In genomic region chr12:116460379-116461065, GRCm38 (mm10) we compare ENCODE assay signal across 20 mouse cellular contexts. TPM values are rescaled to one million over a fixed set of nuclear protein-coding genes. Genes with fewer than 3 reads are reported as not detected.
DNase-seq lines count a peak whose midpoint lies in the region; ATAC-seq and TF ChIP-seq lines count a peak whose summit lies in the region.
"Had no signal": no experiment of that assay in that cellular context is flagged by ENCODE, and none has a peak within 500 bp of the region (broad histone marks: within the 10 kb centered on the region; RNA-seq: fewer than 3 reads in every experiment).

No protein-coding gene starts in this region.

- H3K27me3 ChIP-seq in kidney, embryonic 15.5 days, result no peaks in the 10 kb centered on the region
- H3K27me3 ChIP-seq: limb, embryonic 15.5 days had no signal

- H3K4me2 ChIP-seq in kidney, embryonic 15.5 days, result no peak overlapping the region
- H3K4me2 ChIP-seq: heart, embryonic 11.5 days; limb, embryonic 15.5 days; midbrain, embryonic 11.5 days had no signal

- no peak overlapping the region for H3K9ac ChIP-seq in kidney, embryonic 15.5 days
- H3K9ac ChIP-seq: limb, embryonic 15.5 days had no signal

- H3K4me1 ChIP-seq in bone marrow macrophage, adult 2 months (ENCODE audit: control insufficient read depth, insufficient read depth, low read length), result peaks cover 19% of the 10 kb centered on the region
- no peaks in the 10 kb centered on the region for H3K4me1 ChIP-seq in kidney, embryonic 15.5 days
- H3K4me1 ChIP-seq: hindbrain, embryonic 10.5 days; limb, embryonic 15.5 days had no signal

- DNase-seq in frontal cortex, adult 2 months (ENCODE audit: extremely low spot score in 1 of 2, low spot score in 1 of 2), result no peak
- peak; percentile 47 for DNase-seq in Muller cell, postnatal 12 days (ENCODE audit: inconsistent ontology term)
- no peak for DNase-seq in urinary bladder, postnatal 25 days (ENCODE audit: low spot score)
- DNase-seq: B cell, adult 2 months; cerebellum, adult 11-12 months; cerebellum, postnatal 10 days; layer of hippocampus, adult 9-11 months had no signal

- H3K27ac ChIP-seq in bone marrow macrophage, adult 2 months (ENCODE audit: insufficient read depth, low read depth, low read length), result peak overlapping the region; percentile 41
- no peak overlapping the region for H3K27ac ChIP-seq in kidney, embryonic 15.5 days
- H3K27ac ChIP-seq: hindbrain, embryonic 10.5 days; hindbrain, postnatal 0 days; limb, embryonic 15.5 days had no signal

- TF ChIP-seq CTCF in bone marrow macrophage, adult 2 months (IDR thresholded peaks at IDR 0.05; ENCODE audit: low read depth, low read length), result no peak

- ATAC-seq in frontal cortex, adult (ENCODE audit: low TSS enrichment), result peak; percentile 34; the same call in 1 of the 2 replicates
- peak; percentile 32; the same call in 1 of the 2 replicates for ATAC-seq in monocyte, adult 5-6 weeks (replicated peaks; ENCODE audit: insufficient number of reproducible peaks, low FRiP score, low TSS enrichment, poor library complexity, severe bottlenecking)
- ATAC-seq in kidney, embryonic 15.5 days (replicated peaks; ENCODE audit: low FRiP score), result no peak
- ATAC-seq: hindbrain, postnatal 0 days; intestine, embryonic 16.5 days had no signal

- H3K9me3 ChIP-seq in kidney, embryonic 15.5 days (replicated peaks), result no peaks in the 10 kb centered on the region
- H3K9me3 ChIP-seq: hindbrain, embryonic 10.5 days; limb, embryonic 15.5 days had no signal

- 92% methylated on average over 6 of the region's 6 CpGs for WGBS in kidney, embryonic 15.5 days

- H3K36me3 ChIP-seq in kidney, embryonic 15.5 days, result peaks cover 53% of the 10 kb centered on the region

- no peak overlapping the region for H3K4me3 ChIP-seq in bone marrow macrophage, adult 2 months (ENCODE audit: insufficient read depth, low read length)
- H3K4me3 ChIP-seq in kidney, embryonic 15.5 days (replicated peaks), result no peak overlapping the region
- H3K4me3 ChIP-seq: hindbrain, embryonic 10.5 days; limb, embryonic 15.5 days had no signal

- no peak for TF ChIP-seq POLR2A in bone marrow macrophage, adult 2 months (IDR thresholded peaks at IDR 0.05; ENCODE audit: borderline replicate concordance, low read depth, low read length)

RNA-seq across cellular contexts. Expression of gene Ptprn2, which starts 25.0 kb away (rescaled TPM):
- 129 and 146 TPM in 2 replicates for polyA plus RNA-seq in frontal cortex, adult 2 months (2012; rRNA removed)
- polyA plus RNA-seq in bone marrow macrophage, adult 2 months (2012; ENCODE audit: insufficient read depth, insufficient read length, missing spikeins), result not detected in 2 replicates
- total RNA-seq in monocyte, adult 5-6 weeks (2017), result not detected in 3 replicates
- polyA plus RNA-seq in kidney, embryonic 15.5 days (2015; fragmentation: Nextera tagmentation; extraction: Ambion mirVana), result 0.10 and 0.18 TPM in 2 replicates
- total RNA-seq: MEL had no signal
- polyA plus RNA-seq: heart, embryonic 11.5 days; heart, postnatal 0 days; kidney, embryonic 16.5 days had no signal

RNA-seq across cellular contexts. Expression of gene Ncapg2, which starts 55.3 kb away (rescaled TPM):
- polyA plus RNA-seq in frontal cortex, adult 2 months (2012; rRNA removed), result 3.2 and 5.3 TPM in 2 replicates
- 73.4 and 77.4 TPM in 2 replicates for polyA plus RNA-seq in bone marrow macrophage, adult 2 months (2012; ENCODE audit: insufficient read depth, insufficient read length, missing spikeins)
- total RNA-seq in monocyte, adult 5-6 weeks (2017), result 6.6 to 20.8 TPM (median 15.9 TPM) in 3 replicates
- polyA plus RNA-seq in kidney, embryonic 15.5 days (2015; fragmentation: Nextera tagmentation; extraction: Ambion mirVana), result 37.0 and 37.2 TPM in 2 replicates

Comparison
In these comparisons a context has a peak if more than half of its experiments do, and no peak if none do; other contexts are left out.
1. RNA of gene Ptprn2, which starts 25.0 kb away (polyA plus RNA-seq): 129 to 146 TPM in frontal cortex, adult 2 months; 0.10 to 0.18 TPM in kidney, embryonic 15.5 days and not detected in bone marrow macrophage, adult 2 months; every median in the first group is over 100 times any median in the second.